ENCODE assay signal across 18 mouse cellular contexts in genomic region chr7:35648239-35649069, GRCm38 (mm10). TPM values are rescaled to one million over a fixed set of nuclear protein-coding genes. Genes with fewer than 3 reads are reported as not detected.
DNase-seq lines count a peak whose midpoint lies in the region; ATAC-seq and TF ChIP-seq lines count a peak whose summit lies in the region.
"Had no signal": no experiment of that assay in that cellular context is flagged by ENCODE, and none has a peak within 500 bp of the region (broad histone marks: within the 10 kb centered on the region; RNA-seq: fewer than 3 reads in every experiment).

No protein-coding gene starts in this region.

- H3K36me3 ChIP-seq in liver, embryonic 12.5 days = peaks cover 23% of the 10 kb centered on the region
- H3K36me3 ChIP-seq in myocyte (ENCODE audit: control insufficient read depth, insufficient read depth) = peaks cover 13% of the 10 kb centered on the region
- peaks cover 7% of the 10 kb centered on the region for H3K36me3 ChIP-seq in heart, embryonic 11.5 days (ENCODE audit: control insufficient read depth, insufficient read depth, low read length)
- H3K36me3 ChIP-seq in intestine, embryonic 15.5 days = peaks cover 11% of the 10 kb centered on the region; the same call in 1 of the 2 replicates

- peak overlapping the region; percentile 36 for H3K27ac ChIP-seq in liver, embryonic 12.5 days
- H3K27ac ChIP-seq in heart, embryonic 11.5 days (ENCODE audit: low read depth, low read length) = no peak overlapping the region
- H3K27ac ChIP-seq in intestine, embryonic 15.5 days = no peak overlapping the region
- H3K27ac ChIP-seq: forebrain, embryonic 12.5 days; heart, embryonic 15.5 days; hindbrain, embryonic 12.5 days; macrophage; stomach, embryonic 15.5 days had no signal

- 0 out of 2 replicates have a peak, but pooled peaks have one; percentile 13 for ATAC-seq in liver, embryonic 12.5 days
- no peak for ATAC-seq in heart, embryonic 11.5 days (replicated peaks; ENCODE audit: insufficient number of reproducible peaks, low FRiP score, low TSS enrichment)
- no peak for ATAC-seq in intestine, embryonic 15.5 days

- peaks cover 37% of the 10 kb centered on the region for H3K4me1 ChIP-seq in liver, embryonic 12.5 days
- 0 out of 2 replicates have a peak, but pooled peaks cover 2% of the 10 kb centered on the region for H3K4me1 ChIP-seq in heart, embryonic 11.5 days (ENCODE audit: control insufficient read depth, insufficient read depth, low read length)
- H3K4me1 ChIP-seq in intestine, embryonic 15.5 days (replicated peaks) = no peaks in the 10 kb centered on the region
- H3K4me1 ChIP-seq: stomach, embryonic 15.5 days had no signal

- peak overlapping the region; percentile 47 for H3K4me2 ChIP-seq in liver, embryonic 12.5 days
- peak overlapping the region; percentile 19 for H3K4me2 ChIP-seq in myocyte (ENCODE audit: low read depth)
- no peak overlapping the region for H3K4me2 ChIP-seq in heart, embryonic 11.5 days
- H3K4me2 ChIP-seq in intestine, embryonic 15.5 days (replicated peaks) = no peak overlapping the region

- 0 out of 2 replicates have a peak, but pooled peaks cover 10% of the 10 kb centered on the region for H3K27me3 ChIP-seq in liver, embryonic 12.5 days (replicated peaks)
- H3K27me3 ChIP-seq in myocyte (ENCODE audit: control insufficient read depth, insufficient read depth, insufficient read length) = no peaks in the 10 kb centered on the region
- no peaks in the 10 kb centered on the region for H3K27me3 ChIP-seq in heart, embryonic 11.5 days (ENCODE audit: control insufficient read depth, insufficient read depth, low read length)
- H3K27me3 ChIP-seq in intestine, embryonic 15.5 days (replicated peaks) = no peaks in the 10 kb centered on the region
- H3K27me3 ChIP-seq: forebrain, embryonic 12.5 days; heart, embryonic 15.5 days; hindbrain, embryonic 12.5 days; neural tube, embryonic 15.5 days; stomach, embryonic 15.5 days had no signal

- H3K4me3 ChIP-seq in liver, embryonic 12.5 days = no peak overlapping the region
- H3K4me3 ChIP-seq in myocyte = no peak overlapping the region
- no peak overlapping the region for H3K4me3 ChIP-seq in heart, embryonic 11.5 days (ENCODE audit: low read depth, low read length)
- H3K4me3 ChIP-seq in intestine, embryonic 15.5 days (replicated peaks) = no peak overlapping the region

- H3K79me2 ChIP-seq in myocyte (ENCODE audit: control insufficient read depth, insufficient read depth) = peaks cover 12% of the 10 kb centered on the region

- TF ChIP-seq POLR2A in myocyte (IDR thresholded peaks at IDR 0.05; ENCODE audit: insufficient read length, low read depth) = no peak

- no peak for DNase-seq in liver
- DNase-seq in ES-CJ7 (ENCODE audit: low read depth, low spot score) = peak; percentile 31
- DNase-seq in c-Kit-positive CD71-positive TER-119-positive erythroid progenitor cells, embryonic 14.5 days (ENCODE audit: low spot score) = peak; percentile 16
- no peak for DNase-seq in urinary bladder, adult 18-20 months (ENCODE audit: low spot score in 2 of 2)
- DNase-seq: cerebellum, adult 11-12 months; forebrain, postnatal 0 days; midbrain, embryonic 14.5 days; right cerebral cortex, postnatal 25 days had no signal

- no peak overlapping the region for H3ac ChIP-seq in myocyte (ENCODE audit: control insufficient read depth, insufficient read length)

- WGBS in liver, embryonic 12.5 days (ENCODE audit: insufficient replicate concordance) = 55% methylated on average over 9 of the region's 9 CpGs
- 71% methylated on average over 9 of the region's 9 CpGs for WGBS in heart, embryonic 11.5 days (ENCODE audit: insufficient replicate concordance)
- WGBS in intestine, embryonic 15.5 days = 70% methylated on average over 9 of the region's 9 CpGs

- H3K9me3 ChIP-seq in liver, embryonic 12.5 days (replicated peaks) = no peaks in the 10 kb centered on the region
- no peaks in the 10 kb centered on the region for H3K9me3 ChIP-seq in heart, embryonic 11.5 days (replicated peaks; ENCODE audit: control insufficient read depth, low read length)
- no peaks in the 10 kb centered on the region for H3K9me3 ChIP-seq in intestine, embryonic 15.5 days
- H3K9me3 ChIP-seq: forebrain, embryonic 12.5 days; heart, embryonic 15.5 days; hindbrain, embryonic 12.5 days; neural tube, embryonic 15.5 days; stomach, embryonic 15.5 days had no signal

- H3K9ac ChIP-seq in liver, embryonic 12.5 days = no peak overlapping the region
- H3K9ac ChIP-seq in heart, embryonic 11.5 days (ENCODE audit: low read depth, low read length) = no peak overlapping the region
- H3K9ac ChIP-seq in intestine, embryonic 15.5 days = no peak overlapping the region

TF ChIP-seq in myocyte, 11 proteins besides CTCF, POLR2A, EP300 and RAD21:
- TF ChIP-seq MAX (IDR thresholded peaks at IDR 0.05; ENCODE audit: low read depth) (no peak), E2F4 (IDR thresholded peaks at IDR 0.05; ENCODE audit: insufficient read depth) (no peak), USF1 (IDR thresholded peaks at IDR 0.05; ENCODE audit: low read depth) (no peak), CEBPB (IDR thresholded peaks at IDR 0.05; ENCODE audit: insufficient read depth, poor library complexity, severe bottlenecking) (no peak), MYOG (IDR thresholded peaks at IDR 0.05; ENCODE audit: control insufficient read depth in 1 of 3, insufficient read depth in 1 of 3, insufficient read length in 2 of 3, low read depth in 2 of 3) (no peak)

RNA-seq across cellular contexts. Expression of gene Pdcd5, which starts 1.1 kb away (rescaled TPM):
- polyA plus RNA-seq in liver, embryonic 12.5 days (2016; fragmentation: Nextera tagmentation; extraction: Ambion mirVana) = 193 and 197 TPM in 2 replicates
- polyA plus RNA-seq in myocyte (2012; fragmentation: generic; extraction: Trizol) = 160 TPM
- 296 and 323 TPM in 2 replicates for polyA plus RNA-seq in heart, embryonic 11.5 days (2014; fragmentation: Nextera tagmentation; extraction: Ambion mirVana)
- polyA plus RNA-seq in intestine, embryonic 15.5 days (2015; fragmentation: Nextera tagmentation; extraction: Ambion mirVana) = 193 and 197 TPM in 2 replicates

Comparison
In these comparisons a context has a peak if more than half of its experiments do, and no peak if none do; other contexts are left out.
1. H3K4me2 ChIP-seq: peak in liver, embryonic 12.5 days (single experiment) and myocyte (single experiment); none in heart, embryonic 11.5 days (single experiment) and intestine, embryonic 15.5 days (single experiment).
2. DNase-seq: peak in ES-CJ7 (single experiment) and c-Kit-positive CD71-positive TER-119-positive erythroid progenitor cells, embryonic 14.5 days (single experiment); none in liver (single experiment) and urinary bladder, adult 18-20 months (0 of 2).